Mouse (Mus musculus) intestine, embryonic 15.5 days (tissue): ENCODE measurements around the gene Sh3bp1. TPM values are rescaled to one million over a fixed set of nuclear protein-coding genes. Genes with fewer than 3 reads are reported as not detected.

Source experiments
- ATAC-seq: fragments of 200-750 bp; cut with Nextera tagmentation; 2 replicates; pipeline ENCODE4 v1.8.0; 2017; ENCODE audit warnings: moderate TSS enrichment, moderate library complexity
- H3K27ac ChIP-seq: fragments of 300-500 bp; sonication (generic); 2 replicates; pipeline ENCODE4 v1.5.1; 2015; ENCODE audit warnings: mild to moderate bottlenecking, inconsistent platforms
- H3K27me3 ChIP-seq: fragments of 300-500 bp; sonication (generic); replicated peaks from 2 replicates; pipeline ENCODE4 v1.6.1; 2015; ENCODE audit warnings: inconsistent platforms
- H3K36me3 ChIP-seq: fragments of 300-500 bp; sonication (generic); 2 replicates; pipeline ENCODE4 v1.6.1; 2015; ENCODE audit warnings: inconsistent platforms
- H3K4me1 ChIP-seq: fragments of 300-500 bp; sonication (generic); replicated peaks from 2 replicates; pipeline ENCODE4 v1.6.1; 2015; ENCODE audit warnings: inconsistent platforms
- H3K4me2 ChIP-seq: fragments of 300-500 bp; sonication (generic); replicated peaks from 2 replicates; pipeline ENCODE4 v1.6.1; 2015; ENCODE audit warnings: mild to moderate bottlenecking, inconsistent platforms
- H3K4me3 ChIP-seq: fragments of 300-500 bp; sonication (generic); replicated peaks from 2 replicates; pipeline ENCODE4 v1.5.1; 2015; ENCODE audit warnings: inconsistent platforms
- H3K9ac ChIP-seq: fragments of 300-500 bp; sonication (generic); 2 replicates; pipeline ENCODE4 v1.6.1; 2015; ENCODE audit warnings: inconsistent platforms
- H3K9me3 ChIP-seq: fragments of 300-500 bp; sonication (generic); 2 replicates; pipeline ENCODE4 v1.6.1; 2016; ENCODE audit warnings: inconsistent platforms
- WGBS: fragments of 180-500 bp; shearing (Covaris S2); methylation state at CpG from one replicate; pipeline ENCODE4 v1.1.7; 2015; 5-methylcytosine and 5-hydroxymethylcytosine counted together
- polyA plus RNA-seq: library from polyadenylated mRNA; unstranded; fragments of >200 nt; fragmentation: Nextera tagmentation; extraction: Ambion mirVana; gene quantifications from 2 replicates; pipeline ENCODE4 v1.2.1, GENCODE M21; 2015

The Sh3bp1 gene
- 21.6 and 26.8 TPM in 2 replicates for polyA plus RNA-seq

GRCm38 (mm10) chr15:78899740-78900584 lies at the start of gene Sh3bp1:
TSS of gene Sh3bp1 (plus strand) at chr15:78899768.
- peaks cover 55% of the 10 kb centered on the region for H3K4me1 ChIP-seq
- WGBS, result under 1% methylated on average over 47 of the region's 47 CpGs
- H3K27ac ChIP-seq, result peak within 1 kb of the TSS; percentile 78
- H3K9me3 ChIP-seq, result no peaks in the 10 kb centered on the region
- no peaks in the 10 kb centered on the region for H3K27me3 ChIP-seq
- peak; percentile 66 for ATAC-seq
- H3K4me3 ChIP-seq, result peak within 1 kb of the TSS; percentile 66
- H3K36me3 ChIP-seq, result peaks cover 17% of the 10 kb centered on the region
- peak within 1 kb of the TSS; percentile 82 for H3K9ac ChIP-seq
- peak within 1 kb of the TSS; percentile 91 for H3K4me2 ChIP-seq

- Histone ChIP-seq H3K9me3 (no peaks in the 10 kb centered on the region), H3K4me1 (peaks cover 58% of the 10 kb centered on the region), H3K4me3 (no peak overlapping the region), H3K27ac (peak overlapping the region; percentile 84), H3K27me3 (no peaks in the 10 kb centered on the region), H3K36me3 (peaks cover 18% of the 10 kb centered on the region), H3K4me2 (peak overlapping the region; percentile 24; the same call in 1 of the 2 replicates), H3K9ac (peak overlapping the region; percentile 10; the same call in 1 of the 2 replicates)
- ATAC-seq, result peak; percentile 81
- WGBS, result 50% methylated on average over 15 of the region's 15 CpGs
Observed at GRCm38 (mm10) chr15:78850059-78850824, 49.3 kb upstream of the Sh3bp1 start.

DNA sequence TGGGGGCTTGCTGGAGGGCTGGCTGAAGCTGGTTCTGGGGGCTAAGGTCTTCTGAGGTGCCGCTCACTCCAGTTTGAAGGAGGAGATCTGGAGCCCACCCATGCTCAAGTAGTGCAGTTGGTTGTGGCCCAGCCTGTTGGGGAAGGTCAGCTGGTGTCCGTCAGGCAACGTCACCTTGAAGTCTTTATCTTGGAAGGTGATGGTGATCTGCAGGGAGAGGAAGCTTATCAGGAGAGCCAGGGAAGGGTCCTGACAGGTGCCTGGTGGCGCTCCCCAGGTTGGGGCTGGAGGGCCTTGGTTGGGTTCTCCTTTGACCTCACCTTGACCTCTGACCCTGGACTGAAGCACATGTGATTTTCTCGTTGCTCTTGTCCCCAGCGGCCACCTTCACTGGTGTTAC lies 48.6 kb upstream of the Sh3bp1 start:
- H3K9ac ChIP-seq, result no peak overlapping the region; the same call in 1 of the 2 replicates
- peak overlapping the region; percentile 38; the same call in 1 of the 2 replicates for H3K4me2 ChIP-seq
- 54% methylated on average over 6 of the region's 6 CpGs for WGBS

GRCm38 (mm10) chr15:78851505-78852153 lies 47.9 kb upstream of the Sh3bp1 start:
- Histone ChIP-seq H3K4me1 (peaks cover 46% of the 10 kb centered on the region), H3K27ac (peak overlapping the region; percentile 84), H3K4me3 (no peak overlapping the region), H3K9ac (no peak overlapping the region), H3K27me3 (no peaks in the 10 kb centered on the region), H3K4me2 (peak overlapping the region; percentile 51), H3K36me3 (peaks cover 14% of the 10 kb centered on the region), H3K9me3 (no peaks in the 10 kb centered on the region)
- peak; percentile 66 for ATAC-seq
- WGBS, result 12% methylated on average over 13 of the region's 13 CpGs

More for the DNA sequence above, 48.6 kb upstream of the Sh3bp1 start:
- H3K27me3 ChIP-seq, result no peaks in the 10 kb centered on the region
- no peaks in the 10 kb centered on the region for H3K9me3 ChIP-seq
- H3K4me1 ChIP-seq, result peaks cover 53% of the 10 kb centered on the region
- peak overlapping the region; percentile 84 for H3K27ac ChIP-seq
- peaks cover 17% of the 10 kb centered on the region for H3K36me3 ChIP-seq
- H3K4me3 ChIP-seq, result no peak overlapping the region
- no peak for ATAC-seq

- no peaks in the 10 kb centered on the region for H3K9me3 ChIP-seq
- peak; percentile 44 for ATAC-seq
- no peaks in the 10 kb centered on the region for H3K27me3 ChIP-seq
- H3K9ac ChIP-seq, result peak within 1 kb of the TSS; percentile 45; the same call in 1 of the 2 replicates
- peak within 1 kb of the TSS; percentile 70 for H3K27ac ChIP-seq
- WGBS, result 46% methylated on average over 8 of the region's 8 CpGs
- no peaks in the 10 kb centered on the region for H3K36me3 ChIP-seq
- peaks cover 41% of the 10 kb centered on the region for H3K4me1 ChIP-seq
- peak within 1 kb of the TSS; percentile 51 for H3K4me2 ChIP-seq
- H3K4me3 ChIP-seq, result peak within 1 kb of the TSS; percentile 38
Observed at GRCm38 (mm10) chr15:78855303-78855965, 44.1 kb upstream of the Sh3bp1 start, which contains the start of gene Lgals2. TSS of gene Lgals2 (minus strand) at chr15:78855529.

DNA sequence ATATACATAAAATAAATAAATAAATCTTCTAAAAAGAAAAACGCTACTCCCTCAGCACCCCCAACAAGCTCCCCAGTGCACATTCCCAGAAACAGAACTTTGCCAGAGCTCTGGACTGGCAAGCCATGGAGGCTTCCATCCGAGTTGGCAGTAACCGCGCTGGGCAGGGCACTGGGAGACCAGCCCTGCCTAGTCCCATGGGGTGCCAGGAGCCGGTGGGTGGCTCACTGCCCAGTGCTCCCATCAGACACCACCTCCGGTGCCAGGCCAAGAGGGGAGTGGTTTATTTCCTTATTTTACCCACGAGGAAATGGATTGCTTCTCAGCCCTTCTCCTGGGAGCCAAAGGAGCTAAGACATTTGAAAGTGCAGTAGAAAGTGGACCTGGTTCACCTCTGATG lies 42.6 kb upstream of the Sh3bp1 start:
- Histone ChIP-seq H3K4me2 (no peak overlapping the region), H3K4me1 (peaks cover 28% of the 10 kb centered on the region), H3K9ac (no peak overlapping the region), H3K27ac (no peak overlapping the region), H3K27me3 (no peaks in the 10 kb centered on the region), H3K4me3 (no peak overlapping the region), H3K9me3 (no peaks in the 10 kb centered on the region), H3K36me3 (no peaks in the 10 kb centered on the region)
- no peak for ATAC-seq
- 71% methylated on average over 7 of the region's 7 CpGs for WGBS

GRCm38 (mm10) chr15:78859311-78859710 lies 40.3 kb upstream of the Sh3bp1 start:
- H3K4me2 ChIP-seq, result no peak overlapping the region; the same call in 1 of the 2 replicates
- H3K27me3 ChIP-seq, result no peaks in the 10 kb centered on the region
- peak; percentile 16; the same call in 1 of the 2 replicates for ATAC-seq
- peaks cover 33% of the 10 kb centered on the region for H3K4me1 ChIP-seq
- 58% methylated on average over 4 of the region's 4 CpGs for WGBS
- H3K36me3 ChIP-seq, result no peaks in the 10 kb centered on the region
- peak overlapping the region; percentile 75 for H3K27ac ChIP-seq
- no peaks in the 10 kb centered on the region for H3K9me3 ChIP-seq
- no peak overlapping the region for H3K4me3 ChIP-seq
- no peak overlapping the region for H3K9ac ChIP-seq

- H3K27ac ChIP-seq, result peak overlapping the region; percentile 75; the same call in 1 of the 2 replicates
- 46% methylated on average over 6 of the region's 6 CpGs for WGBS
- no peaks in the 10 kb centered on the region for H3K27me3 ChIP-seq
- peaks cover 33% of the 10 kb centered on the region for H3K4me1 ChIP-seq
- no peak overlapping the region; the same call in 1 of the 2 replicates for H3K4me2 ChIP-seq
- H3K36me3 ChIP-seq, result no peaks in the 10 kb centered on the region
- peak; percentile 50 for ATAC-seq
- no peak overlapping the region for H3K9ac ChIP-seq
- no peaks in the 10 kb centered on the region for H3K9me3 ChIP-seq
- H3K4me3 ChIP-seq, result no peak overlapping the region
Observed at GRCm38 (mm10) chr15:78859714-78860113, 39.9 kb upstream of the Sh3bp1 start.

GRCm38 (mm10) chr15:78862280-78862679 lies 37.3 kb upstream of the Sh3bp1 start:
- Histone ChIP-seq H3K4me1 (peaks cover 31% of the 10 kb centered on the region), H3K4me3 (no peak overlapping the region), H3K9ac (no peak overlapping the region), H3K9me3 (no peaks in the 10 kb centered on the region), H3K36me3 (no peaks in the 10 kb centered on the region), H3K27ac (no peak overlapping the region), H3K27me3 (no peaks in the 10 kb centered on the region), H3K4me2 (no peak overlapping the region)
- WGBS, result 79% methylated on average over 5 of the region's 5 CpGs
- ATAC-seq, result no peak

DNA sequence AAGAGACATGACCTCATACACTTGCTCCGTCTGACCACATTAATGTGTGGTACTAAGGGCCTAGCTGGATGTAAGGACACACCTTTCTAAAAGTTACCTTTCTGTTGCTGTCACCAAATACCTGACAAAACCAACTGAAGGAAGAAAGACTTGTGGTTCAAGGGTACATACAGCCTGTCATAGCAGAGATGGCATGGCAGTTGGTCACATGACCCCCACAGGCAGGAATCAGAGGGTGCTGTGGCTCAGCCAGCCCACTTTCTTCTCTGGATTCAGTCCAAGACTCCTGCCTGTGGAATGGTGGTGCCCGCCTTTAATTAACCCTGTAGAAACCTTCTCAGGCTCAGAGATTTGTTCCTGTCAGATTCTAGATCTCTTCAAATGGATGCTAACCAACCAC lies 36.4 kb upstream of the Sh3bp1 start:
- Histone ChIP-seq H3K27ac (0 out of 2 replicates have a peak overlapping the region, but pooled peaks have one; percentile 28), H3K36me3 (no peaks in the 10 kb centered on the region), H3K4me2 (no peak overlapping the region), H3K9ac (no peak overlapping the region), H3K4me3 (no peak overlapping the region), H3K4me1 (peaks cover 27% of the 10 kb centered on the region), H3K9me3 (no peaks in the 10 kb centered on the region), H3K27me3 (no peaks in the 10 kb centered on the region)
- 68% methylated on average over 2 of the region's 2 CpGs for WGBS
- ATAC-seq, result no peak

DNA sequence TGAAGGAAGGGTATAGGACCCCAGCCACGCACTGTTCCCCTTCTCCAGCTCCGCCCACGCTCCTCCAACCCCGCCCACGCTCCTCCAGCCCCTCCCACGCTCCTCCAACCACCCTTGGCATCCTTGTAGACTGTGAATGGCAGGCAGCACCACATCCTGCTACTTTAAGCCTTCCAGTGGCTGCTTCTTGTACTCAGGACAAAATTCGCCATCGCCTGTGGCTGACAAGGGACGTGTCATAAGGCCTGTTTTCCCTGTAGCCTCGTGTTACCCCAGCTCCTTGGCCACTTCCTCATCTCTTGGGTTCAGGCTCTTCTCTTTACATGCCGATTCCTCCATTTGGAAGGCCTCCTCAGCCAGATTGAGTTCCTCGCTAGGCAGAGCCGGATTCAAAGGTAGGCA lies 35.7 kb upstream of the Sh3bp1 start:
- ATAC-seq, result no peak

More for the DNA sequence above, 35.7 kb upstream of the Sh3bp1 start:
- Histone ChIP-seq H3K4me3 (no peak overlapping the region), H3K4me1 (peaks cover 31% of the 10 kb centered on the region), H3K27me3 (no peaks in the 10 kb centered on the region), H3K9ac (no peak overlapping the region), H3K27ac (peak overlapping the region; percentile 28; the same call in 1 of the 2 replicates), H3K36me3 (no peaks in the 10 kb centered on the region), H3K4me2 (no peak overlapping the region; the same call in 1 of the 2 replicates), H3K9me3 (no peaks in the 10 kb centered on the region)
- WGBS, result 46% methylated on average over 13 of the region's 13 CpGs
